9 mouse cellular contexts compared by ENCODE assay signal in the genomic region with DNA sequence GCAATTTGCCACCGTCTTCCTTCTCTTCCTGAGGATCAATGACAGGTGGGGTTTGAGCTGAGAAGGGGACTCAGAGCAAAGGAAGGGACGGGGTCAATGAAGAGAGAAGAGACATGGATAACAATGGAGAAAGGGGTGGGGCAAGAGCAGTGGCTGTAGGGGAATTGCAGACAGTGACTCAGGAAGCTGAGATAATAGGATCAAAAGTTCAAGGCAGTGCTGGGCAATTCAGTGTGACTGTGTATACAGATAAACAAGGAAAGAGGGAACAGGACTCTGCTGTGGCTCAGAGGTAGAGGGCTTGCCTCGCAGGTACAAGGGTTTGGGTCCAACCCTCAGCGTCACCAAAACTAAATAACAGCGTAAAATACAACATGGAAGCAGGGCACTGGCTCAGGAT. TPM values are rescaled to one million over a fixed set of nuclear protein-coding genes. Genes with fewer than 3 reads are reported as not detected.
A peak's percentile ranks its signal among the peaks of the same experiment; 100 is the strongest.
DNase-seq lines count a peak whose midpoint lies in the region; ATAC-seq and TF ChIP-seq lines count a peak whose summit lies in the region.
"Had no signal": no experiment of that assay in that cellular context is flagged by ENCODE, and none has a peak within 500 bp of the region (broad histone marks: within the 10 kb centered on the region; RNA-seq: fewer than 3 reads in every experiment).

No protein-coding gene starts in this region.

- no peak overlapping the region for H3K4me3 ChIP-seq in hindbrain, embryonic 13.5 days
- H3K4me3 ChIP-seq in hindbrain, embryonic 11.5 days (ENCODE audit: low read depth, low read length), result no peak overlapping the region
- H3K4me3 ChIP-seq in forebrain, embryonic 13.5 days, result no peak overlapping the region
- H3K4me3 ChIP-seq in midbrain, embryonic 11.5 days (ENCODE audit: low read depth, low read length), result no peak overlapping the region
- no peak overlapping the region for H3K4me3 ChIP-seq in gastrocnemius, adult 2 months

- no peak overlapping the region for H3K27ac ChIP-seq in hindbrain, embryonic 13.5 days
- no peak overlapping the region for H3K27ac ChIP-seq in hindbrain, embryonic 11.5 days (ENCODE audit: low read depth, low read length)
- no peak overlapping the region for H3K27ac ChIP-seq in forebrain, embryonic 13.5 days
- H3K27ac ChIP-seq in midbrain, embryonic 11.5 days (ENCODE audit: low read depth, low read length), result no peak overlapping the region
- no peak overlapping the region for H3K27ac ChIP-seq in gastrocnemius, adult 2 months

- WGBS in hindbrain, embryonic 13.5 days, result 30% methylated on average over 5 of the region's 5 CpGs
- WGBS in hindbrain, embryonic 11.5 days, result 50% methylated on average over 5 of the region's 5 CpGs
- 39% methylated on average over 5 of the region's 5 CpGs for WGBS in forebrain, embryonic 13.5 days
- 40% methylated on average over 5 of the region's 5 CpGs for WGBS in midbrain, embryonic 11.5 days

- no peak overlapping the region for H3K4me2 ChIP-seq in hindbrain, embryonic 13.5 days
- no peak overlapping the region for H3K4me2 ChIP-seq in hindbrain, embryonic 11.5 days (replicated peaks; ENCODE audit: low read depth, low read length)
- H3K4me2 ChIP-seq in forebrain, embryonic 13.5 days, result no peak overlapping the region
- no peak overlapping the region for H3K4me2 ChIP-seq in midbrain, embryonic 11.5 days

- no peak overlapping the region for H3K9ac ChIP-seq in hindbrain, embryonic 13.5 days
- no peak overlapping the region for H3K9ac ChIP-seq in hindbrain, embryonic 11.5 days (ENCODE audit: low read depth, low read length)
- no peak overlapping the region for H3K9ac ChIP-seq in forebrain, embryonic 13.5 days
- no peak overlapping the region for H3K9ac ChIP-seq in midbrain, embryonic 11.5 days (ENCODE audit: low read length)

- intact Hi-C loops in gastrocnemius, adult 2 months (cut with DNase I), result loop anchor here (1.0 kb wide), 2 partner anchors 77 to 94 kb away; no protein-coding TSS in a partner anchor

- DNase-seq in hindbrain, embryonic 11.5 days (ENCODE audit: low spot score), result no peak
- peak; percentile 7 for DNase-seq in MN1 (ENCODE audit: low spot score)
- DNase-seq in midbrain, embryonic 11.5 days (ENCODE audit: low spot score, missing footprints), result no peak
- no peak for DNase-seq in gastrocnemius, adult 2 months
- DNase-seq in thymus, adult 18-20 months, result no peak
- DNase-seq in kidney, postnatal 10 days, result no peak

- no peaks in the 10 kb centered on the region for H3K9me3 ChIP-seq in hindbrain, embryonic 13.5 days
- H3K9me3 ChIP-seq in hindbrain, embryonic 11.5 days (ENCODE audit: control insufficient read depth, low read length), result no peaks in the 10 kb centered on the region
- no peaks in the 10 kb centered on the region for H3K9me3 ChIP-seq in forebrain, embryonic 13.5 days (replicated peaks)
- H3K9me3 ChIP-seq in midbrain, embryonic 11.5 days (ENCODE audit: control insufficient read depth, low read length), result no peaks in the 10 kb centered on the region

- peak; percentile 21; the same call in 1 of the 2 replicates for ATAC-seq in hindbrain, embryonic 13.5 days (ENCODE audit: low FRiP score)
- ATAC-seq in hindbrain, embryonic 11.5 days (ENCODE audit: low FRiP score), result no peak
- ATAC-seq in forebrain, embryonic 13.5 days, result 0 out of 2 replicates have a peak, but pooled peaks have one; percentile 4
- ATAC-seq in midbrain, embryonic 11.5 days (ENCODE audit: low FRiP score), result peak; percentile 9; the same call in 1 of the 2 replicates

- H3K36me3 ChIP-seq in hindbrain, embryonic 13.5 days, result no peaks in the 10 kb centered on the region
- no peaks in the 10 kb centered on the region for H3K36me3 ChIP-seq in hindbrain, embryonic 11.5 days (ENCODE audit: control insufficient read depth, insufficient read depth, low read length)
- H3K36me3 ChIP-seq in forebrain, embryonic 13.5 days (ENCODE audit: poor library complexity, severe bottlenecking), result no peaks in the 10 kb centered on the region
- no peaks in the 10 kb centered on the region for H3K36me3 ChIP-seq in midbrain, embryonic 11.5 days (ENCODE audit: control insufficient read depth, insufficient read depth, low read length)

- H3K27me3 ChIP-seq in hindbrain, embryonic 13.5 days, result peaks cover 11% of the 10 kb centered on the region; the same call in 1 of the 2 replicates
- no peaks in the 10 kb centered on the region for H3K27me3 ChIP-seq in hindbrain, embryonic 11.5 days (ENCODE audit: control insufficient read depth, insufficient read depth, low read length)
- peaks cover 3% of the 10 kb centered on the region; the same call in 1 of the 2 replicates for H3K27me3 ChIP-seq in forebrain, embryonic 13.5 days
- H3K27me3 ChIP-seq in midbrain, embryonic 11.5 days (ENCODE audit: control insufficient read depth, insufficient read depth, low read length), result no peaks in the 10 kb centered on the region

- TF ChIP-seq CTCF in gastrocnemius, adult 2 months (IDR thresholded peaks at IDR 0.05), result no peak

- peaks cover 20% of the 10 kb centered on the region for H3K4me1 ChIP-seq in hindbrain, embryonic 13.5 days (replicated peaks)
- H3K4me1 ChIP-seq in hindbrain, embryonic 11.5 days (replicated peaks; ENCODE audit: control insufficient read depth, insufficient read depth, low read length), result no peaks in the 10 kb centered on the region
- H3K4me1 ChIP-seq in forebrain, embryonic 13.5 days, result peaks cover 20% of the 10 kb centered on the region
- peaks cover 11% of the 10 kb centered on the region for H3K4me1 ChIP-seq in midbrain, embryonic 11.5 days (ENCODE audit: control insufficient read depth, insufficient read depth, low read length)

RNA-seq across cellular contexts. Expression of gene Mroh7, which starts 22.8 kb away (rescaled TPM):
- 0.21 and 0.36 TPM in 2 replicates for polyA plus RNA-seq in hindbrain, embryonic 13.5 days (2015; fragmentation: Nextera tagmentation; extraction: Ambion mirVana)
- 0.25 TPM in 1 of 2 replicates, not detected in the other for polyA plus RNA-seq in hindbrain, embryonic 11.5 days (2014; fragmentation: Nextera tagmentation; extraction: Ambion mirVana)
- 0.20 and 0.80 TPM in 2 replicates for polyA plus RNA-seq in forebrain, embryonic 13.5 days (2015; fragmentation: Nextera tagmentation; extraction: Ambion mirVana)
- 0.07 TPM in 1 of 2 replicates, not detected in the other for polyA plus RNA-seq in midbrain, embryonic 11.5 days (2014; fragmentation: Nextera tagmentation; extraction: Ambion mirVana)
- under 1 TPM; 0.08 to 0.64 TPM for total RNA-seq in gastrocnemius, adult 2 months (2021)

RNA-seq across cellular contexts. Expression of gene Fam151a, which starts 25.7 kb away (rescaled TPM):
- not detected in 2 replicates for polyA plus RNA-seq in hindbrain, embryonic 13.5 days (2015; fragmentation: Nextera tagmentation; extraction: Ambion mirVana)
- polyA plus RNA-seq in hindbrain, embryonic 11.5 days (2014; fragmentation: Nextera tagmentation; extraction: Ambion mirVana), result not detected in 2 replicates
- polyA plus RNA-seq in forebrain, embryonic 13.5 days (2015; fragmentation: Nextera tagmentation; extraction: Ambion mirVana), result not detected in 2 replicates
- polyA plus RNA-seq in midbrain, embryonic 11.5 days (2014; fragmentation: Nextera tagmentation; extraction: Ambion mirVana), result not detected in 2 replicates
- not detected for total RNA-seq in gastrocnemius, adult 2 months (2021)
- total RNA-seq: gastrocnemius, postnatal 4 days had no signal

RNA-seq across cellular contexts. Expression of gene Ttc4, which starts 29.2 kb away (rescaled TPM):
- 111 and 112 TPM in 2 replicates for polyA plus RNA-seq in hindbrain, embryonic 13.5 days (2015; fragmentation: Nextera tagmentation; extraction: Ambion mirVana)
- polyA plus RNA-seq in hindbrain, embryonic 11.5 days (2014; fragmentation: Nextera tagmentation; extraction: Ambion mirVana), result 78.5 and 95.4 TPM in 2 replicates
- polyA plus RNA-seq in forebrain, embryonic 13.5 days (2015; fragmentation: Nextera tagmentation; extraction: Ambion mirVana), result 93.0 and 112 TPM in 2 replicates
- polyA plus RNA-seq in midbrain, embryonic 11.5 days (2014; fragmentation: Nextera tagmentation; extraction: Ambion mirVana), result 87.9 and 97.3 TPM in 2 replicates
- total RNA-seq in gastrocnemius, adult 2 months (2021), result 10 to 100 TPM; 24.3 to 34.7 TPM

RNA-seq across cellular contexts. Expression of gene Pars2, which starts 57.1 kb away (rescaled TPM):
- polyA plus RNA-seq in hindbrain, embryonic 13.5 days (2015; fragmentation: Nextera tagmentation; extraction: Ambion mirVana), result 8.4 and 9.2 TPM in 2 replicates
- 9.6 and 10.3 TPM in 2 replicates for polyA plus RNA-seq in hindbrain, embryonic 11.5 days (2014; fragmentation: Nextera tagmentation; extraction: Ambion mirVana)
- 11.8 and 12.3 TPM in 2 replicates for polyA plus RNA-seq in forebrain, embryonic 13.5 days (2015; fragmentation: Nextera tagmentation; extraction: Ambion mirVana)
- 11.4 and 12.4 TPM in 2 replicates for polyA plus RNA-seq in midbrain, embryonic 11.5 days (2014; fragmentation: Nextera tagmentation; extraction: Ambion mirVana)
- total RNA-seq in gastrocnemius, adult 2 months (2021), result 1 to 10 TPM; 2.5 to 3.8 TPM
